Mouse (Mus musculus) hindlimb bud, embryonic 11.5 days (tissue): Measurements from ENCODE around the gene Gins2.

Experiments
- DNase-seq: peaks from one replicate; pipeline ENCODE4 v3.0.0-alpha.2; 2012; ENCODE audit warnings: low read depth, low spot score; ENCODE audit errors: extremely low spot score

The Gins2 gene

DNA sequence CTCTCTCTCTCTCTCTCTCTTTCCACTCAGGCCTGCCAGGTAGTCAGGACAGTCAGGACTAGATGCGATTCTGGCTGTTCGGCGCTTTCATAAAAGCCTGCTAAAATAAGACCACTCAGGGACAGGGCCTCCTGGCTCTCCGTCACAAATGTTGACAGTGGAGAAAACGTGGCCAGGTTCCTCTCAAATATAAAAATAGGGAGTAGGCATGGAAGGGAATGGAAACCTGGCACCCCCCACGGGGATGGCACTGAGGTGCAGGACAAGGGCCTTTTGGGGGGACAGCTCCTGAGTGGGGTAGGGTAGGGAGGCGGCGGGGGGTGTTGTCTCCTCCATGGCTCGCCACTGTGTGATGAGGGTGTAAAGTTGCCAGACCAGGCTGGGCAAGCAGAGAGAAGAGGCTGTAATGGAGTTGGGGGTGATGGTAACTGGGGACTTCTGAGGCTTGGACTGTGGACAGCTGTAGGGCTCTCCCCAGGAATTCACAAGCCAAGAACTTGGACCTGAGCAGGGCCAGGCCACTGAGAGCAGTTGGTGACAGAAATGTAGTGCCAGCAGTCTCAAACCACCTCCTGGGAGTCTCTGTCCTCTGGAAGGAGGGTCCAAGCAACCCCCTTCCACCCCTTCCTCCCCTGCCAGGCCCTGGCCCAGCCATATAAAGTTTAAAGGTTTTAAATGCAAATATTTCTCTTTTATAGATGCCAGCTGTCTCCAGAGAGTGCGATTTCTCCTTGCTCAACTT is 57.2 kb downstream of the Gins2 start:
- DNase-seq, result no peak

DNA sequence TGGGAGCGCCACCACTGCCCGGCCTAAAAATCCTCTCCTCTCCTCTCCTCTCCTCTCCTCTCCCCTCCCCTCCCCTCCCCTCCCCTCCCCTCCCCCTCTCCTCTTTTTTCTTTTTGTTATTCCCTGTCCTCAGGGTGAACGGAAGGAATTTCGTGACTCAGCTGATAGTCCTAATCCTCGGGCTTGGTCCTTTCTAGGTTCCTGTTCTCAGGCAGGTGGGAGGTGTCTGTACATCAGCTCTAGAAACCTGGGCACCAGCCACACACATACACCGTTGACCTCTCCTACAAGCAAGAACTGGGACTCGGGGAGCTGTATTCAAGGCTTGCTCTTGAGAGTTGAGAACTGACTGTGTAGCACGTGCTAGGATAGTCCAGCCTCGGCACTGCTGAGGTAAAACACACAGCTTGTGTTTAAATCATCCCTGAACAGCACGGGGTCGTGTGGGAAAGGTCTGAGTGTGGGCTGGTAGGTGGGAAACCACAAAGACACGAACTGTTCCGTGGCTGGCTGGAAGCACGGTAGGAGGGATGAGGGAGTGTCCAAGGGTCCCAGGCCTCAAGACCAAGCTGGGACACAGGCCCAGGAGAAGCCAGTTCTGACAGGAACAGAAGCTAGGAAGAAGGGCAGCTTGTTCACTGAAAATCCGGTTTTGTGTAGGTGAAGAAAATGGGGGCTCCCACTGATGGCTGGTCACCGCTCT is 58.0 kb downstream of the Gins2 start:
- no peak for DNase-seq

DNA sequence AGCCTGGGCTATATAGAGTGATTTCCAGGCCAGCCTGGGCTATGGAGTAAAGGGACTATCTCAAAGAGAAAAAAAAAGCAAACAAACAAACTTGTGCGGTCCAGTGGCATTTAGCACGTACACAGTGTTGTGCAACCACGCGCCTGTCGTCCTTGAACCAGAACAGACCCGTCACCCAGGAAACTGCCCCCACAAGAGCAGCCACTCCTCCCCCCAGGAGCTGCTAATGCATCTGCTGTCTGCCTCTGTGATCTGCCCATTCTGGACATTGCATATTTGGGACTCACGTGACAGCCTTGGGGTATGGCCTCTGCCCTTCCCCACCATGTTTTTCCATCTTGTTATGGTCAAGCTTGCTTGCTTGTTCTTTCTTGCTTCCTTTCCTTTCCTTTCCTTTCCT is 59.9 kb downstream of the Gins2 start:
- DNase-seq, result no peak
